Mouse (Mus musculus) embryonic fibroblast, embryonic 13.5 days (primary cell): ENCODE measurements around the gene Ror2.

ENCODE experiments used
- CTCF ChIP-seq: IDR thresholded peaks from 2 replicates; pipeline ENCODE4 v1.5.1; 2011; ENCODE audit warnings: mild to moderate bottlenecking, control low read depth, low read length, moderate library complexity, borderline replicate concordance; ENCODE audit not compliant: insufficient read depth
- POLR2A ChIP-seq: IDR thresholded peaks from 2 replicates; pipeline ENCODE4 v1.6.1; 2011; ENCODE audit warnings: low read depth, mild to moderate bottlenecking, control low read depth, low read length, moderate library complexity

DNA sequence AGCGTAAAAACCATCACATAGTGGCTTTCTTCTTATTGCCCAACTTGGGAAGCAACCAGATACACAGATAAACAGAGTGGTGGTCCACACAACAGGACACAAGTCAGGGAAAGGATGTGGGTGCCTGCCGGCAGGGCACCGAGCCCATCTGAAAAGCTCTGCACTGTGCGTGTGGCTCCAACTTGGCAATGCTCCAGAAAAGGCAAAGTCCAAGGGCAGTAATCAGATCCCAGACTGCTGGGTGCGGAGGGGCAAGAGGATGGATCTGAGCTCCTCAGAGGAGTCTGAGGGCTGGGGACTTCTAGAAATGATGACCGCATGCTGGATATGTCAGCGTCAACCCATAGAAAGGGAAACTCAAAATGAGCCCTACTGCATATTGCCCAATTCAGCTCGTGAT, 163.8 kb downstream of the Ror2 start:
- TF ChIP-seq CTCF, result no peak
- TF ChIP-seq POLR2A, result no peak
